Mouse (Mus musculus): ENCODE data around the gene Entpd3.

DNA sequence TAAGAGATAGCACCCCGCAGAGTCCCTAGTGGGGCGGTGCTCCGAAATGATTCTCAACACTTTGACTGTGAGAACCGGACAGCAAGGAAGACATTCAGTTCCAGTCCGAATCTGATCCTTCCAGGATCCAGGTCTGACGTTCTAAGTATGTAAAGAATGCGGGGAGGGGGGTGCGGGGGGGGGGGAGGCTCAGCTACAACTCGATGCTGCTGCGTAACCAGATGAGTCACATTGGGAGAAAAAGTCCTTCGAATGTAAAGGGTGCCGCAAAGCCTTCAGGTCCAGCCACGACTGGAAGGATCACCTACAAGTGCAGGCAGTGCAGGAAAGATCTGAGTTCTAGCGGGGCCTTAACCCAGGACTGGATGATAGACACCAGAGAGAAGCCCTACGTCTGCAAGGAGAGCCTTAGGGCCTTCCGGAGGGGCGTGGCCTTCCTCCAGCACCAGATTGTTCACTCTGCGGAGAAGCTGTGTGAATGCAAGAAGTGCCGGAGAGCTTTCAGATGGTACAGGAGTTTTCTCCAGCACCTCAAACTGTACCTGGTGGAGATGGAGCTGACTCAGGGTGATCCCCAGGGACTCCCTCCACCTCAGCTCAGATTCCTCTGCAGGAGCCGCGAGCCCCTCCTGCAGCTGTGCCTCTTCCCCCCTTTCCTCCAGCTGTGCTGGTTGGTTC is 42.5 kb downstream of the Entpd3 start:
- no peak for TF ChIP-seq CTCF (conservative IDR thresholded peaks at IDR 0.05; ENCODE audit: low read length)
- no peak for TF ChIP-seq NANOG (IDR thresholded peaks at IDR 0.05; ENCODE audit: borderline replicate concordance, low read length)

Measured in E14TG2a.4 (cell line).